Mouse (Mus musculus) kidney, postnatal 36 days (tissue): ENCODE data around the gene Mapkbp1.

Source experiments
- DNase-seq, 2 experiments: peaks; one replicate each; pipeline ENCODE4 v3.0.0; 2021 to 2022; ENCODE audit warnings: mixed read lengths in 2 of 2

Mapkbp1 gene

DNA sequence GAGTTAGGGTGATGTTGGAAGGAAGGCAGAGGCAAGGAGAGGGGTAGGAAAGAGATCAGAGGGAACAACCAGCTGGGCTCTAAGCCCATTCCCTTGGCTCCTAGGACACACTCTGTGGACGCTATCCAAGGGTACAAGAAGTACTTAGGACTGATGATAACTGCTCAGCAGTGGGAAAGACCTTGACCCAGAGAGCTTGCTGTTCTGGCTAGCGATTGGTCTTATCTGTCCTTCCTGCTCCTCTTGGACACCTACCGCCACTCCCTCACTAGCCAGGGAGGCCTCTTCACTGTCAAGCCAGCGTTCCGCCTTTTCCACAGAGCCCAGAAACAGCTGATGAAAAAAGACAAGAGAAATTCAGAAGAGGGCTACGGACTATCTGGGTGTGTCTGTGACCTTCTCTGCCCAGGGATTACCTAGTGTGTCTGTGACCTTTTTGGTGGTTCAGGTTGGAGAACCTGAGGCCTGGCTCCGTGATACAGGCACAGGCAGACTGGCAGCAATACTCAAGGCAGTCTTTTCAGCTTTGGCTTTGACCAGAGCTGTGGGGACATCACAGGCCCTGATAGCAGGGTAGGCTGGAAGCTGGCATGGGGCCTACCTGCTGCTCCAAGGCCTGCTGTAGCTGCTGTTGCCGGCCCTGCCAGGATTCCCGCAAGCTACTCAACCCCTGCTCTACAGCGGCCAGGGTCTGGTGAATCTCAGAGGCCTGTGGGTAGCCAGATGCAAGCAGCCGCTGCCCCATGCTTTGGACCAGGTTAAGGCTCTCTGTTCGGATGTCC, 82.5 kb downstream of the Mapkbp1 start:
- no peak for DNase-seq

DNA sequence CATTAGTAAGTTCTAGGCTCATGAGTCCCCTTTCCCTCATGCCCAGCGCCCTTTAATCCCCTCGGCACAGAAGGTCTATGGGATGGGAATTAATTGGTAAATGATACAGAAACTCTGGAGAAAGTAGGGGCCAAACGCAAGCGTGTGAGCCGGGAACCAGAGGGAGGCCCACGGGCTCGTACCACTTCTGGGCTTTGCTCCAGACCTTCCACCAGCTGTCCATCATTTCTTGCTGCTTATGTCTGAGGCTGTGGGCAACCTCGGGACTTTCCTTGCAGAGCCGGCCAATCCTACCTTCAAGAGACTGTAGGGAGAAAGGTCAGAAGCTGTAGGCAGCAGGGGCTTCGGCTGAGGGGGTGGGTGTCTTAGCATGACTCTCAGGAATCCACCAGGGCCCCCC, 83.4 kb downstream of the Mapkbp1 start:
- DNase-seq = no peak

- DNase-seq = no peak
Observed at GRCm38 (mm10) chr2:120058818-120059217, 86.3 kb downstream of the Mapkbp1 start.

- no peak for DNase-seq
Observed at GRCm38 (mm10) chr2:120059466-120059865, 87.0 kb downstream of the Mapkbp1 start.

- peak; percentile 47 to 57 for DNase-seq
Observed at GRCm38 (mm10) chr2:120060190-120060589, 87.7 kb downstream of the Mapkbp1 start.

DNA sequence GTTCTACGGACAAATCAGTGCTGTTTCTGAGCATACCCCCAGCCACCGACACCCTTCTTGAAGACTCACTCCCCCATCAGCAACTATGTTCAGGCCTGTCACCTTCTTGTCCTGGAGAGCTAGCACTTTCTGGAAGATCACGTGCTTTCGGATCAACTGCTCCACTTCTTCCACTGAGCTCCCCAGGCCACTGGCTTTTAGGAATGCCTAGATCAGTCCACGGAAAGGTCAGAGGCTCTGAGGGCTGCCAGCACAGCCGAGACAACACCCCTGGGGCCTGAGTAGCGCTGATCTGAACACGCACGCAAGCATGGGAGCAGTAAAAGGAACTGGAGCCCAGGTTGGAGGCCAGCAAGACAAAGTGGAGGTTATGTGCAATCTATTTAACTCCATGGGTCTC, 88.2 kb downstream of the Mapkbp1 start:
- peak; percentile 30 to 37 for DNase-seq

- DNase-seq = no peak
Observed at GRCm38 (mm10) chr2:120062248-120062647, 89.7 kb downstream of the Mapkbp1 start.

DNA sequence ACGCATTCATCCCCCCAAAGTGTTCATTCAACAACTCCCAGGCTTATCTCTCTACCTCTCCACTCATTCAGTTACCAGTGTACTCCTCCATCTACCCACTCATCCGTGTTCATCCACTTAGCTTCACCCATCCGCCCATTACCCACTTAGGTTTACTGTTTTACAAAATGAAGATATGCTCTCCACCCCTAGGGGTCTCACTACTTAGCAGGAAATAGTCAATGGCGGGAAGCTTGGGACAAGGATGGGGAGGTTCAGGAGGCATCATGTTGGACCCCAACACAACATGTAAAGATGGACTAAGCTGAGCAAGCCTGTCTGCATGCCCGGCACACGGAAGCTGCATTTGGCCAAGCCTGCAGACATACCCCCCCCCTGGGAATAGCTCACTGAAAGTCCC, 92.1 kb downstream of the Mapkbp1 start:
- DNase-seq = no peak

GRCm38 (mm10) chr2:120065243-120065642, 92.7 kb downstream of the Mapkbp1 start:
- no peak for DNase-seq

DNA sequence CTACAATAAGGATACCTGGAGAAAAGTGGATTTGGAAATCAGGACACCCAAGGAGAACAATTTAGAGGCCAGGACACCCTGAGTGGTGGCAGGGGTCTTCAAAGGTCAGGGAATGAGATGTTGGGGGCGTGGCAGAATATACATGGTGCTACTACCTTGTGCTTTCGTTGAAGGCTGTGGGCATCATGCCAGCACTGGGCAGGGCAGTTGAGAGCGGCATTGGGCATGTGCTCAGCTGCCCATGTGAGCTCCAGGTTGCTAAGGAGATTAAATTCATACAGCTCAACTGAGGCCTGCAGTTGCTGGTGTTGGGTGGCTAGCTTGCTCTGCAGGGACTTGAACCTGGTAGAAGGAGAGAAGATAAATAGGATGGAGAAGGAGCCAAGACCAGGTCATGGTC, 93.7 kb downstream of the Mapkbp1 start:
- DNase-seq = no peak

DNA sequence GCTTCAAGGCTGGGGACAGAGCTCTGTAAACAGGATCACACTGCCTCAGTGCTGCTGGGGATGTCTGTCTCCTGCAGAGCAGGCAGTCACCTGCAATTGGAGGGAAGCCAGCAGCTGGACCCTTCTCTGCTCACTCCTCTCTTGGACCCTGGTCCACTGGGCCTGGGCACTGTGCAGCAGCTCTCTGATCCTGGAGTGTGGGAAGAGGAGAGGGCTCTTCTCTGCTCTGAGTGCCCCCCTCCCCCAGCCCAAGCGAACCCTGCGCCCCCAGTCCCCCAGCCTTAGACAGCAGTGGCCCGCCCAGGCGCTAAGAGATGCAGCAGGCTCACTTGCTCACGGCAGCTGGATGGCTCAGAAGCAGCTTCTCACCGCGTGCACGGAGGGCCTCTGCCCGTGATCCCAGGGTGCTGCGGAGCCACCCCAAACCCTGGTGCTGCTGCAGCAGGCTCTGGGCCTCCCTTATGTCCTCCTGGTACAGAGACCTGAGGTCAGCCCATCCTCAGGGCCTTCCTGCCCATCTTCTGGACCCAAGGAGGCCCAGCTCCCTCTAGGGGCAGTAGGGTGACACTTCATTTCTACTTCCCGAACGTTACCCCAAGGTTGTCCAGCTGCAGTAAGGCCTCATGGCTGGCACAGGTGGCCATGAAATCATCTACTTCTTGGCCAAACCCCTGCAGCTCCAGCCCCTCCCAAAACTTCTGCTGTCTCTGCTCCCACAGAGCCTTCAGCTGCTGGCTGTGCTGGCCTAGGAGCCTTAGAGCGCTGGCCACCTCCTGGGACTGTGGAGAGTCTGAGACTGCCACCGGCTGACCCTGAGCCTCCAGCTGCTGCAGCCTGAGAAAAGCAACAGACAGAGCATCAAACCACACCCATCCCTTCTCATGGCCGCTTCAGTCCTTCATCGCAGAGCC, 96.3 kb downstream of the Mapkbp1 start:
- DNase-seq = peak; percentile 27 to 60

- no peak for DNase-seq
Observed at GRCm38 (mm10) chr2:120069466-120069990, 97.0 kb downstream of the Mapkbp1 start.

GRCm38 (mm10) chr2:120074096-120074495, 101.6 kb downstream of the Mapkbp1 start:
- DNase-seq = no peak

DNA sequence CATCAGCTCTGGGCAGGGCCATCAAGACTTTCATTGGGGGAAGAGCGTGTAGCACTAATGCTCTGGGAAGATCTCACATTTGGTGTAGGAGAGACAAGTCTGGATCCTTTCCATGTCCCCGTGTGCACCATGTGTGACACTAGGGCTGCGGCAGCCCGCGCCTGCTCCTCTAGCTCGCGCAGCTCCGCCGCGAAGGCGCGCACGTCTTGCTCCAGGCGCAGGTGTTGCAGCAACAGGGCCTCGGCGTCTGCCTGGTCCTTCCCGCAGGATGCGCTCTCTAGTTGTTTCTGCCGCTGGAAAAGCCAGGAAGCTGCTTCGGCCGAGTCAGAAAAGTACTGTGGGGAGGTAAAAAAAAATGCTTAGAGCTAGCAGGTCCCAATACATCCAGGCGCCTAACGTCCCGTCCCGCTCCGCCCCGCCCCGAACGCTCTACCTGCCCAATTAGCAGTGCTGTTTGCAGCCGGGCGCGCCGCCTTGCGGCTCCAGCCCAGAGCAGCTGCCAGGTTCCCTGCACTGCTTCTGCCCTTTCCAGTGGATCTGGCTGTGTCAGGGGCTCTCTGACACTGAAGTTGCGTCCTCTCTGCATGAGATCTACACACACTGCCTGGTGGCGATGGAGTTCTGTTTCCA, 103.7 kb downstream of the Mapkbp1 start:
- DNase-seq = peak; percentile 68 to 86
